Mouse (Mus musculus) E14TG2a.4 (cell line): ENCODE results near the gene Prkd2.

ENCODE experiments used
- CTCF ChIP-seq: conservative IDR thresholded peaks from 2 replicates; pipeline ENCODE4 v1.5.1; 2014; ENCODE audit warnings: low read length
- NANOG ChIP-seq: IDR thresholded peaks from 2 replicates; pipeline ENCODE4 v1.6.1; 2014; ENCODE audit warnings: borderline replicate concordance, low read length, mixed read lengths

DNA sequence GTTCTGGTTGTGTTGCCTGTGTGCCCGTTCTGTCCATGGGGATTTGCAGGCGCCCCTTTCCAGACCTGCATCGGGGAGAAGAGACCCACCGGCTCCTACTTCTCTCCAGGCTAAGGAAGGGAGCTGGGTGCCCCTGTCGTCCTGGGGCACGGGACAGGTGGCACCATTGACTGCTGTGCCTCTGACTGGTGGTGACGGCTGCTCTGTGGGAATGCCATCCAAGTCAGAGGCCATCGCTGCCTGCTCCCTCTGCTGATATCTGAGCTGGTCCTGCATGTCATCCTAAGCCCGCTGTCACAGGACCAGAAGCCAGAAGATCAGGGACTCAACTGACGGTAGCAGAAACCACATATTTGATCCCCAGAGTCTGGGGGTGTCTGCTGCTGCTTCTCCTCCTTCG, 66.2 kb downstream of the Prkd2 start:
- TF ChIP-seq CTCF (no peak), NANOG (no peak)
